Mouse (Mus musculus) adrenal gland, postnatal 0 days (tissue): ENCODE measurements around the gene Helt. TPM values are rescaled to one million over a fixed set of nuclear protein-coding genes. Genes with fewer than 3 reads are reported as not detected.

Source experiments
- polyA plus RNA-seq: library from polyadenylated mRNA; unstranded; fragments of >200 nt; fragmentation: Nextera tagmentation; extraction: Ambion mirVana; gene quantifications from 2 replicates; pipeline ENCODE4 v1.2.1, GENCODE M21; 2015

The Helt gene
- polyA plus RNA-seq, result 0.17 TPM in 1 of 2 replicates, not detected in the other

DNA sequence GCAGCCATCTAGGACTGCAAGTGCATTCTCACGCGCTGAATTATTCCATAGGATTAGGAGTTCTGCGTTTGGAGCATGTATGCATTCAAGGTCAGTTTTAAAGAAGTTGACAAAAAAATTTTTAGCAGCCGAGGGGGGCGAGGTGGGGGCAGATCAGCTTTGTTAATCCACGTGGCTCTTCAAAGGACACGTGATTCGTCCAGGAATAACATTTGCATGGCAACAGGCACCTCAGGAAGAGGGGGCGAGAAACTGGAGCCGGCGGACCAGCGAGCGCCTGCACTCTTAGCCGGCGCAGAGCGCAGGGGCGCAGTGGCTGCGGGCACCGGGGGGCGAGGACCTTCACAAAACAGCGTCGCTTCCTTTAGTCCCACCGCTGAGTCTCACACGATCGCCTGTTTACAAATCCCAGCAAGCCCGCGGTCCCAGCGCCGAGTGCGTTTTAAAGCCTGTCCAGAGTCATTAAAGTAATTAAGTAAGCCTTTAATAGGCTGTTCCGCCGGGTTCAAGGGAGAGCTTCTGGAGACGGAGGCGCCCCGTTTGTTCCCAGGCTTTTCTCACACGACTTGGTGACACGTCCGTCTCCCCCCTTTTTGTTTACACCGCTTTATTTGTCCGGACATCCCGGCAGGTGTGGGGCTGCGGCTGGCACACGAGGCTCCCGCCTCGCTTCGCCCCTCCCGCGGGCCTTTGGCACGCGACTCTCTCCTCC is at the start of gene Helt:
Gene Helt, minus strand, starts transcription at position 491 of the 712 bp plus-strand sequence.

Other genes with a start within 250 kb of the Helt start
- gene Cfap97, start 142.9 kb downstream of the Helt start, polyA plus RNA-seq, result 23.1 and 32.1 TPM in 2 replicates
- gene Snx25, start 142.5 kb downstream of the Helt start, polyA plus RNA-seq, result 9.2 and 11.6 TPM in 2 replicates
- gene Slc25a4, start 83.4 kb downstream of the Helt start, polyA plus RNA-seq, result 357 and 492 TPM in 2 replicates
- 24.6 and 35.5 TPM in 2 replicates for gene Acsl1, start 176.4 kb upstream of the Helt start, polyA plus RNA-seq